Mouse (Mus musculus) stomach, embryonic 14.5 days (tissue): ENCODE results near the gene Igsf8. TPM values are rescaled to one million over a fixed set of nuclear protein-coding genes. Genes with fewer than 3 reads are reported as not detected.

Experiments
- ATAC-seq: fragments of 200-750 bp; cut with Nextera tagmentation; 2 replicates; pipeline ENCODE4 v1.8.0; 2017; ENCODE audit warnings: low read depth, moderate TSS enrichment; ENCODE audit not compliant: insufficient number of reproducible peaks, insufficient read depth, low FRiP score
- H3K27ac ChIP-seq: fragments of 300-500 bp; sonication (generic); 2 replicates; pipeline ENCODE4 v1.5.1; 2014; ENCODE audit warnings: mild to moderate bottlenecking, low read length, moderate library complexity, mixed read lengths
- H3K27me3 ChIP-seq: fragments of 300-500 bp; sonication (generic); 2 replicates; pipeline ENCODE4 v1.6.1; 2014; ENCODE audit warnings: low read length, control low read depth, mixed read lengths; ENCODE audit not compliant: control insufficient read depth, insufficient read depth
- H3K36me3 ChIP-seq: fragments of 300-500 bp; sonication (generic); 2 replicates; pipeline ENCODE4 v1.6.1; 2014; ENCODE audit warnings: mild to moderate bottlenecking, control low read depth, low read length, moderate library complexity, mixed read lengths; ENCODE audit not compliant: control insufficient read depth, insufficient read depth
- H3K4me1 ChIP-seq: fragments of 300-500 bp; sonication (generic); 2 replicates; pipeline ENCODE4 v1.6.1; 2014; ENCODE audit warnings: low read length, control low read depth, mixed read lengths; ENCODE audit not compliant: control insufficient read depth, insufficient read depth
- H3K4me2 ChIP-seq: fragments of 300-500 bp; sonication (generic); replicated peaks from 2 replicates; pipeline ENCODE4 v1.6.1; 2014; ENCODE audit warnings: low read depth, low read length, control low read depth
- H3K4me3 ChIP-seq: fragments of 300-500 bp; sonication (generic); 2 replicates; pipeline ENCODE4 v1.5.1; 2014; ENCODE audit warnings: low read depth, low read length, control low read depth
- H3K9ac ChIP-seq: fragments of 300-500 bp; sonication (generic); replicated peaks from 2 replicates; pipeline ENCODE4 v1.6.1; 2014; ENCODE audit warnings: low read depth, mild to moderate bottlenecking, control low read depth, low read length, moderate library complexity, mixed read lengths
- H3K9me3 ChIP-seq: fragments of 300-500 bp; sonication (generic); 2 replicates; pipeline ENCODE4 v1.6.1; 2016; ENCODE audit warnings: low read depth, low read length, control low read depth; ENCODE audit not compliant: control insufficient read depth
- WGBS: fragments of 180-500 bp; shearing (Covaris S2); extraction: QIAGEN DNeasy Blood & Tissue Kit; methylation state at CpG from one replicate; pipeline ENCODE4 v1.1.7; 2014; 5-methylcytosine and 5-hydroxymethylcytosine counted together
- polyA plus RNA-seq: library from polyadenylated mRNA; unstranded; fragments of >200 nt; fragmentation: Nextera tagmentation; extraction: Ambion mirVana; gene quantifications from 2 replicates; pipeline ENCODE4 v1.2.1, GENCODE M21; 2014

Gene Igsf8
- polyA plus RNA-seq, 1 experiment from 2014 or later = 36.3 TPM

- Histone ChIP-seq H3K36me3 (no peaks in the 10 kb centered on the region), H3K27me3 (no peaks in the 10 kb centered on the region), H3K27ac (no peak overlapping the region), H3K9ac (no peak overlapping the region), H3K4me1 (no peaks in the 10 kb centered on the region), H3K4me3 (no peak overlapping the region), H3K9me3 (no peaks in the 10 kb centered on the region), H3K4me2 (no peak overlapping the region)
- 79% methylated on average over 16 of the region's 16 CpGs for WGBS
- no peak for ATAC-seq
Observed at GRCm38 (mm10) chr1:172279768-172280509, 18.5 kb downstream of the Igsf8 start.

DNA sequence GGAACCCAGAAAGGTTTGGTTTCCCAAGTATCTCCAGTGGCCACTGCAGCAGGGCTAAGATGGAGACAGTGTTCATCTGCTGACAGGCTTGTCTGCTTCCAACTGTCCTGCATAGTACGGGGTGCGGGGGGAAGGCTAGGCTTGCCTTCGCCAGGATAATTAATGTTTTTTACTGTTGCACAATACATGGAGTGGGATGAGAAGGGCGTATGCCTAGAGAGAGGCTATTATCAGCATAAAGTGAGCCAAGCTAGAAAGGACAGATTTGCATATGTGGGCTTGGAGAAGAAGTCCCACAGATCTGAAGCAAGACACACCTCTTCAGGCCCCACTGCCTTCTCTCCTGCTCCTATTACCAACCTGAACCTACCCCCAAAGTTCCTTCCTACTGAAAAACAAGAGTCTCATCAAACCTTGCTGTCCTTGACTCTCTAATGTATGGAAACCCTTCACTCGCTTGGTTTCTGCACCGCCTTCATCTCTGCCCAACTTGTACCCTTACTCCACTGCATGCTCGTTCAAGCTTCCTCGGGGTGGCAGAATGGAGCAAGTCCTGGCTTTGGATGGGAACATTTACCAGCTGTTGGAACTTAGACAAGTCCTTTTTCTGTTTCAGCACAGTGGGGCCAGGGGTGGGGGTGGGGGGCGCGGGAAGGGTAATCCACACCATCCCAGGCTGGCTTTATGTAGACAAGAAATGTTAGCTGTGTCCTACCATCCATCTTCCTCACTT is 20.2 kb downstream of the Igsf8 start:
- H3K4me2 ChIP-seq = no peak overlapping the region
- no peaks in the 10 kb centered on the region for H3K27me3 ChIP-seq
- H3K4me3 ChIP-seq = no peak overlapping the region
- no peaks in the 10 kb centered on the region for H3K36me3 ChIP-seq
- H3K4me1 ChIP-seq = no peaks in the 10 kb centered on the region
- no peak overlapping the region for H3K27ac ChIP-seq
- WGBS = 67% methylated on average over 10 of the region's 10 CpGs
- no peak overlapping the region for H3K9ac ChIP-seq
- no peak for ATAC-seq
- H3K9me3 ChIP-seq = no peaks in the 10 kb centered on the region

GRCm38 (mm10) chr1:172283073-172283472 is 21.6 kb downstream of the Igsf8 start:
- WGBS = 91% methylated on average over 6 of the region's 6 CpGs
- H3K4me2 ChIP-seq = no peak overlapping the region
- H3K4me1 ChIP-seq = no peaks in the 10 kb centered on the region
- no peaks in the 10 kb centered on the region for H3K27me3 ChIP-seq
- ATAC-seq = no peak
- no peaks in the 10 kb centered on the region for H3K36me3 ChIP-seq
- H3K4me3 ChIP-seq = no peak overlapping the region
- no peak overlapping the region for H3K9ac ChIP-seq
- no peak overlapping the region for H3K27ac ChIP-seq
- H3K9me3 ChIP-seq = no peaks in the 10 kb centered on the region

- Histone ChIP-seq H3K36me3 (no peaks in the 10 kb centered on the region), H3K4me2 (no peak overlapping the region), H3K4me3 (no peak overlapping the region), H3K27me3 (no peaks in the 10 kb centered on the region), H3K9ac (no peak overlapping the region), H3K4me1 (no peaks in the 10 kb centered on the region), H3K27ac (no peak overlapping the region), H3K9me3 (no peaks in the 10 kb centered on the region)
- 81% methylated on average over 14 of the region's 14 CpGs for WGBS
- no peak for ATAC-seq
Observed at GRCm38 (mm10) chr1:172284221-172284620, 22.8 kb downstream of the Igsf8 start.

GRCm38 (mm10) chr1:172286740-172287139 is 25.3 kb downstream of the Igsf8 start:
- Histone ChIP-seq H3K9me3 (no peaks in the 10 kb centered on the region), H3K36me3 (no peaks in the 10 kb centered on the region), H3K4me2 (no peak overlapping the region), H3K4me1 (no peaks in the 10 kb centered on the region), H3K27me3 (no peaks in the 10 kb centered on the region), H3K4me3 (no peak overlapping the region), H3K9ac (no peak overlapping the region), H3K27ac (no peak overlapping the region)
- ATAC-seq = no peak
- whole genome bisulfite sequencing = 77% methylated on average over 5 of the region's 5 CpGs

GRCm38 (mm10) chr1:172288900-172289616 is 27.6 kb downstream of the Igsf8 start:
- WGBS = 86% methylated on average over 11 of the region's 11 CpGs
- no peak overlapping the region for H3K27ac ChIP-seq
- no peak for ATAC-seq

GRCm38 (mm10) chr1:172289617-172289946 is 28.1 kb downstream of the Igsf8 start:
- H3K4me1 ChIP-seq = no peaks in the 10 kb centered on the region
- no peaks in the 10 kb centered on the region for H3K9me3 ChIP-seq
- H3K9ac ChIP-seq = no peak overlapping the region
- no peak overlapping the region for H3K4me2 ChIP-seq
- no peaks in the 10 kb centered on the region for H3K36me3 ChIP-seq
- no peak for ATAC-seq
- H3K4me3 ChIP-seq = no peak overlapping the region
- H3K27ac ChIP-seq = no peak overlapping the region
- WGBS = 73% methylated on average over 3 of the region's 3 CpGs
- no peaks in the 10 kb centered on the region for H3K27me3 ChIP-seq

More at GRCm38 (mm10) chr1:172288900-172289616, 27.6 kb downstream of the Igsf8 start:
- Histone ChIP-seq H3K4me2 (no peak overlapping the region), H3K9ac (no peak overlapping the region), H3K4me1 (no peaks in the 10 kb centered on the region), H3K36me3 (no peaks in the 10 kb centered on the region), H3K4me3 (no peak overlapping the region), H3K9me3 (no peaks in the 10 kb centered on the region), H3K27me3 (no peaks in the 10 kb centered on the region)

DNA sequence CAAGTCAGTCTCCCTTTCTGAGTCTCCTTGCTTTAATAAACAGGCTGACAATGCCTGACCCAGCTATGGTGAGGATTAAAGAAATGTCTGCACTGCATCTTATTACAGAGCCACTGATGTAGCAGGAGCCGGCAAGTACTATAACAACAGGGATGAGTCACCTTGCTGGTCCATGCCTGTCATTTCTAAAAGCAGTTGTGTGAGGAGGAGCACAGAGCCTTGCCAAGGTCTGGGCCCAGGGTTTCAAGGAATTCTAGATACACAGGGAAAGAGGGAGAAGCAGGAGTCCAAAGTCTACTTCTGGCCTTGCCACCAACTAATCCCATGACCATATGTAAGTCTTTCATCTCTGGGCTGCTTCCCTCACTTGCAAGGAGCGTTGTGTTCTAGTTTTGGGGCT is 31.4 kb downstream of the Igsf8 start:
- no peak for ATAC-seq
- Histone ChIP-seq H3K4me2 (no peak overlapping the region), H3K4me1 (peaks cover 20% of the 10 kb centered on the region), H3K27me3 (no peaks in the 10 kb centered on the region), H3K9me3 (no peaks in the 10 kb centered on the region), H3K27ac (no peak overlapping the region), H3K4me3 (no peak overlapping the region), H3K9ac (no peak overlapping the region), H3K36me3 (no peaks in the 10 kb centered on the region)
- WGBS = 73% methylated on average over 2 of the region's 2 CpGs
